Mouse (Mus musculus) right cerebral cortex, postnatal 25 days (tissue): Measurements from ENCODE around the gene Nccrp1.
A peak's percentile ranks its signal among the peaks of the same experiment; 100 is the strongest.

Source experiments
- DNase-seq: peaks from one replicate; pipeline ENCODE4 v3.0.0; 2022

Nccrp1 gene

DNA sequence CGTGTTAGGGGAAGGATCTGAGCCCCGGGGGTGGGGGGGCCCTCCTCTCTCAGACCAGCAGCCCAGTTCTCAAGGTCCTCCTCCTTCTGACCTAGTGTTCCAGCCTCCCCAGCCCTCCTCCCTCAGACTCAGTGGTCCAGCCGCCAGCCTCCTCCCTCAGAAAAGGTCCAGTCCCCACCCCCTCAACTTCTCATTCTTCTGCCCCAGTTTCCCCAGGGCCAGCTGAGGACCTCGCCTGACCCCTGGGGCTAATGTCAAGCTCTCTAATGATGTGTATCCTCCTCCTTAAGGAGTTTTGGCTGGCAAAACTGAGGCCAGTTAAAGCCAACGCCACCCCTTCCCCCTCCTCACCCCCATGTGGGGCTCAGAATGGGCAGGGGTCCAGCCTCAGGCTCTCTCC, at the start of gene Nccrp1:
Nccrp1 (minus strand) TSS at position 101 of the 400 bp plus-strand sequence.
- no peak for DNase-seq

DNA sequence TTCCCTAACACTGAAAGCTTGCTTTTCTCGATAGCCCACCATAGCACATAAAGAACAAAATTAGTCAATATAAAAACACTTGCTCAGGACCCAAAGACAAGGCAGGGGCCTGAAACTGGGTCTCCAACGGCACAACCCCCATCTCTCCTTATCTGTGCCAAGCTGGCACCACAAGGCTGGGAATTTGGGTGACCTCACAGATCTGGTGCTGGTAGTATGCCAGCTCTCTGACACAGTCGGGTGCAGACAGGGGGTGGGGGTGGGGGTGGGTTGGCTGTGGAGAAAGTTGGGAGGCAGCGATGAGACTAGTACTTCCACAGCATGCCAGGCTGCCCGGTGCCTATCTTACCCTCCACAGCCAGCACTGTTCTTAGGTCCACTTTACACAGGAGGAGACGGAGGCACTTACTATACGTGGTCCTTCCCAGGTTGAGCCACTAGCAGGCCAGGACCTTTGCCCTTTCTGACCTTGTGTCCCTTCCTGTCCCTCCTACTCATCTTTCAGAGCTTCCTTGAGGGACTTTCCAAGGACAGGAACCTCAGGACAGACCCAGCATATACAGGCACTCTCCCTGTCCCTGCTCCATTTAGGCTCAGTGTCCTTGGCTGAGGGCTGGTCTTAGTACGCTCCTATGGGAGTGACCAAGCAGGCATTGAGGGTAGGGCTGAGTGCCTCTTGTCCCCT, 48.8 kb upstream of the Nccrp1 start:
- DNase-seq = no peak

DNA sequence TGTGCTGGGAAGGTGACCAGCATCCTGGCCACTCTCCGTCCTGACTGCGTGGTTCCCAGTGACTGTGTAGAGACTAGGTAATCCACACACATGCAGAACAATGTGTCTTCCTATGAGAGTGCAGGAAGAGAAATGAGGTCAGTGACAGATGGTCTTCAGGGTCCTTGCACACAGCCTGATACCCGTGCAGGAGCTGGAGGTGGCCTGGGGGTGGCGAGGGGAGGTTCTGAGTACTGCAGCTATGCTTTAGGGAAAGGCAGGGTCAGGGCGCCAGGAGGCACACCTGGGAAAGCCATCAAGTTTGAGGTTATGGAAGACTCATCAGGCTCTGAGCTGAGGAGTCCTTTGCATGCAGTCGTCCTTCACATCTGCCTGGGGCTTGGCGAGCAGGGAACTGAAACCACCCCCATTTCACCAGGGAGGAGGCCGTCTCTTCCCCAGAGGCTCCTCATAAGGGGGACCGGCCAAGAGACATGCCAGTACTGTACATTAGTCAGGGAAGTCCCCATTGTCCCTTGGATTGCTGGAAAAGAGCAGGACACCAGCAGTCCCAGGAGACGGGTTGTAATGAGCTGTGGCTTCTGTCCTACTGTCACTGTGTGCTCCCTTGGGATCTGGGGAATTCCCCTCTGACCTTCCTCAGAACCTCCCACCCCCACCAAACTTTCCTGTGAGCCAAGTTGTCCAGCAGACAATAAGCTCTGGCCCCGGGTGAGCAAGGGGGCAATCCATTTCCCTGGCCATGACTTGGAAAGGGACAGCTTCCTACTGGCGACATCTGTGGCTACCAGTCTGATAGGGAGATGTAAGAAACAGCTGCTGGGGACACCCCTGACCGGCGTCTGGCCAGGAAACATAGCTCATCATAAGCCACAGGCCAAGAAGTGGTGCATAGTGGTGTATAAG, 46.4 kb upstream of the Nccrp1 start:
- no peak for DNase-seq

DNA sequence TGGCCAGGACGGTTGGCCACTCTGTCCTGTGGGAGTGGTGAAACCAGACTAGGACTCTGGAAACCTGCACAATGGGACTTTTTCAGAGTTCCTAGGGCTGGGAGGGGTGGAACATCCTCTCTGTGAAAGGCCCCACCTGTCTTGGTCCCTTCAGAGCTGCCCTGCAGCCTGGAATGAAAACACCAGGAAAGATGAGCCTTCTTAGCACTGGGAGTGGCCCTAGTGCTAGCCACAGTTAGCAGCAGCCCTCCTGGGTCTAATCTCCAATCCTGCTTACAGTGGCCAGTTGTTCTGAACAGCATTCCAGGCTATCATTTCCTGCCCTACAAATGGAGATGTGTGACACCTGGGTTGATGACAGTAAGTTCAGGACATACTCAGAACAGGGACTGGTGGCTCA, 44.8 kb upstream of the Nccrp1 start:
- no peak for DNase-seq

DNA sequence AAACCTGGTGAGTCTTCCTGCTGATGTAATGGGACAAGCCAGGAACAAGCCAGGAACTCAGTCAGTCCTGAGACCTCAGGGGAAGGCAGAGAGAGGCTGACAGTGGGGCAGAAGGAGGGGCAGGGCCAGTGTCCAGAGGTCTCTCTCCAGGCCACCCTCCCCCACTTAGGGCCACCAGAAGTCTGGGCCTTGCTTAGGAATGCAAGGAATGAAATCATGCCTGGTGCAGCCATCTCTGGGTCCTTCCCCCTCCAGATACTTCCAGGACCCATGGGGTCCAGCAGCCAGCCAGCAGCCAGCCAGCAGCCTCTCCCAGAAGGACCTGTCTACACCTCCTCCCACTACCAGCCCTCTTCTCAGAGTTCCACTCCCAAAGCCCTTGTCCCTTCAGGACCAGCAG, 40.6 kb upstream of the Nccrp1 start:
- DNase-seq = no peak

DNA sequence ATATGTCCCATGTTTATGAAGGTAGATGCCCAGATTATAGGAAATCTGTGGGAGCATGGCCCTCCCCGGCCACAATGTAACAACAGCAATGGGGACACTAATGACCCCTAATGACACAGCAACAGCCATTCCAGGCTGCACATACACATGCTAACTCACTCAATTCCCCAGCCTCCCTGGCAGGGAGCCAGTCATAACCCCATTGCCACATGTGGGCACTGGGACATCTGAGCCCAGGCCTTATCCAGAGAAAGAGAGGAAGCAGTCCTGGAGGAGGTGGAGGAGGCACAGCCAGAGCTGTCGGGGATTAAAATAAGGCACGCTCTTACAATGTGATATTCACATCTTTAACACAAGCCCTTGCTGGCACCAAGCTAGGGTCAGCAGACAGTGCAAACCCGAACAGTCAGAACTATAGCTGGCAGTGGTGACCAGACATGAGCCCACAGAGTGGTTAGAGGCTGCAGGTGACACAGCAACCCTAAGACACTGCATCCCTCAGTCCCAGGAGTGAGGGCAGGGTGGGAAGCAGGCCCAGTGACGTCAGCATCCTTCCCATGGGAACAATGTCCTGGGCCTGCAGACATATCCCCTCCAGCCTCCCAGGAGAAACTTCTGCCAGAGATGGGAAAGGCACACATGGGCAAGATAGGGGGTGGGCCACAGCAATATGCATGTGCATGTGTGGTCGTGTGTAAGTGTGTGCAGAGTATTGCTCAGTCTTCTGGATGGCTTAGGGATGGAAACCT, 39.8 kb upstream of the Nccrp1 start:
- no peak for DNase-seq

DNA sequence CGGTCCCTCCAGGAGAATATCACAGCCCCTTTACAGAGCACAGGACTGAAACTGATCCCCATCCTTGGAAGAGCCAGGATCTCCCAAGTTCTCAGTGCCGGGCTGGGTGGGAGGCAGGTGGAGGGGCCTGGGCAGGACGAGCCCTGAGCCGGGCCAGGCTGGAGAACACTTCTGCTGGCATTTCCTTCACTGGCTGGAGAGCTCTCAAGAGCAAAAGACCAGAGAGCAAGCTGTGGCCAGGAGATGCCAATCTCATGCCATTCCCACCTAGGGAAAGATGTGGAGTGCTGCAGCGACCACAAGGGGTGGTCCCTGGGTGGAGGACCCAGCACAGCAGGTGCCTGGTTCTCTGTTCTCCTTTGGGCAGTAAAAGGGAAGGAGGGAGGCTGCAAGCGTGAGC, 37.9 kb upstream of the Nccrp1 start:
- DNase-seq = no peak

DNA sequence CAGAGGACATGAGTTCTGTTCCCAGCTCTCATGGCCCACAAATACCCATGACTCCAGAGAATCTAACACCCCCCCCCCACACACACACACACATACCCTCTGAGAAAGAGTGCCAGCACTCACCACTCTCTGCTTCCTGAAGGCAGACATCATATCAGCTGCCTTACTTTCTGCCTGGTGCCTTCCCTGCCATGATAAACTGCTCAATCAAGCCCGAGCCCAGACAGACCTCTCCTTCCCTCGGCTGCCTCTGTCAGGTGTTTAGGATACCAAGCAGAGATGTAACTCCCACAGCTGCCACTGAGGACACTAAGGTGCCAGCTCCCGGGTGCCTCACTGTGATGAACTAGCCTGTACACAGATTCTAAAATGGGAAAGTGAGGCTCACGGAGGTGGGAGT, 37.4 kb upstream of the Nccrp1 start:
- no peak for DNase-seq

DNA sequence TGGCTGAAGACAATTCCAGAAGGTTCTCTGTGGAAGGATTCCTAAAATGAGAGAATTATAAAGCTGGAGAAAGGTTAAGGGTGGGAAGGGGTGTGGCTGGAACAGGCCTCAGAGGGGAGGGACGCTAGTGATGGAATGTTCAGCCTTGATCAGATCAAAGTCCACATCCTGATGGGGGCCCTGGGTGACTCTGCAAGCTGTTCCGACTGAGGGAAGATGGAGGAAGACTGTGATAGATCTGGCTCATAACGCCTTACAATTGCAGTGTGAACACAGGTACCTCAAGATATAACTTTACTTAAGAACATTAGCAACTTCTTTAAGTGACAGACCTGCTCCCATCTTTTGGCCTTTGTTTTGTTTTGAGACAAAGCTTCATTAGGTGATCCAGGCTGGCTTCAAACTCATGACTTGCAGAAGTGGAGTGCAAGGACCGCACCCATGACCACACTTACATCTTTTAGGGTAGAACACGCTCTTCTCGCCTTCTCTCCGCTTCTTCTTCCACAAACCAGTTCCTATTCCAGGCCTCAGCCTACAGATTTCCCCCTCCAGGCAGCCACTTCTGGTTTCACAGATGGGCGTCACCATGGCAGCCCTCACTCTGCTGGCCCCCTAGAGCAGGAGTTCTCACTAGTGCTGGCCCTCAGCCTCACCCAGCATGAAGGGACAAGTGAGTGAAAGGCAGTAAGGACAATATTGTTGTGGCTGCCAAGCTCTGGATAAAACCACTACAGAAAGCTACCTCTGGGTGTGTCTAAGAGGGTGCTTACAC, 36.7 kb upstream of the Nccrp1 start:
- DNase-seq = peak; percentile 37

DNA sequence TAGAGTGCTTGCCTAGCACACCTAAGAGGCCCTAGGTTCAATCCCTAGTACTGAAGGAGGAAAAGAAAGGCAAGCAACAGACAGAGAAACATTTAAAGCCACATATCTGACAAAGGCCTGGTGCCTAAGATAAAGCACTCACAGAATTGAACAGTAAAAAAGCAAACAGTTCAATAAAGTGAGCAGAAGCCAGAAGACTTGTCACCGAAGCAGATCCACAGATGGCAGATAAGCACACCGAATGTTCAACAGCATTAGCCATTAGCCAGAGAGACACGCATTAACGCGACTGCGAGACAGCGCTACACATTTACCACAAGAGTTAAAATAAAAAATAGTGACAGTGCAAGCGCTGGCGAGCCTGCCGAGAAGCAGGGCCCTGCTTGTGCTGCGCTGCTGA, 35.8 kb upstream of the Nccrp1 start:
- DNase-seq = no peak

DNA sequence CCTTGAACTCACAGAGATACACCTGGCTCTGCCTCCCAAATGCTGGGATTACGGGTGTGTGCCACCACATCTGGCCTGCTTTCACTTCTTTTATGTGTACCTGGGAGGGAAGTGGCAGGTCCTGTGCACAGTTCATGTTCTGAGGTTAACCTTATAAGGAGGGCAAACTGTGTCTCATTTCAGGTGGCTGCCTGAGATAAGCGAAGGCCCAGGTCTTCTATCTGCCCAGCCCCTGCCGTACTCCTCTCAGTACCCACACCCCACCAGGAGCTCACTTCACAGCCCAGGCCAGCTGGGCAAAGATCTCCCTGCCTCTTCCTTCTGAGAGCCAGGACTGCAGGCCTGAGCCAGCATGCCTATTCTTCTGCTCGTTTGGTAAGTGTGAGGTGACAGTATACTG, 34.7 kb upstream of the Nccrp1 start:
- DNase-seq = no peak

DNA sequence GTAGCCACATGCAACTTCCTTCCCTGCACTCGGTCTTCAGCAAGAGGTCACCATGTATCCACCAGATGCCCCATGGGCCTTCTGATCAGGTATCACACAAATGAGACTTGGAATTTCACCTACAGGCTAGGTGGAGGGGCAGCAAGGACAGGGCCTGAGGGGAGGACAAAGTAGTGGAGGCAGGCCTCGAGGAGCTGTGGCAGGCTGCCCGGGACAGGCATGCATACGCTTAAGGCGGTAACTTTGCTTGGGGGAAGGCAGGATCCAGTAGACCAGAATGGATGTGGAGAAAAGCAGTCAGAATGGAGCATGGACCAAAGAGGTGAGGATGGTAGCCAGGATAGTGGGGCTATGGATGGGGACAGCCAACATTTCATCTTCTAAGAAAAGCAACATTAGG, 32.8 kb upstream of the Nccrp1 start:
- no peak for DNase-seq

DNA sequence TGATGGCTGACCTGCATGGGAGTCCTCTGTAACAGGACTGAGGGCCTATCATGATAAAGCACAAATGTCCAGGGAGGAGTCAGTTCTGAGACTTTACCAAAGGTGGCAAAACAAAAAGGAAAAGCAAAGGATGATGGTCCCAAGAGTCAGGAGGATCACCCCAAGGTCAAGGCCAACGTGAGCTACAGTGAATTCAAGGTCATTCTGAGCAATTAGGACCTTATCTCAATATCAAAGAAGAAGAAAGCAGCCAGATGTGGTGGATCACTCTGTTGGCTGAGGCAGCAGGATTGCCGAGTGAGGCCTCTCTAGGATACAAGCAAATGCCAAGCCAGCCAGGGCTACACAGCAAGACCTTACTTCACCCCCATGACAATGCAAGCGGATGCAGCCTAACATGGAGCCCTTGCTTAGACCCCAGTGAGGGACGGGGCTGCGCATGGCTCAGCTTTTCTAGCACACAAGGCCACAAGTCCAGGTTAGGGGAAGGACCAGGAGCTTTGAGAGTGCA, 31.5 kb upstream of the Nccrp1 start:
- no peak for DNase-seq

DNA sequence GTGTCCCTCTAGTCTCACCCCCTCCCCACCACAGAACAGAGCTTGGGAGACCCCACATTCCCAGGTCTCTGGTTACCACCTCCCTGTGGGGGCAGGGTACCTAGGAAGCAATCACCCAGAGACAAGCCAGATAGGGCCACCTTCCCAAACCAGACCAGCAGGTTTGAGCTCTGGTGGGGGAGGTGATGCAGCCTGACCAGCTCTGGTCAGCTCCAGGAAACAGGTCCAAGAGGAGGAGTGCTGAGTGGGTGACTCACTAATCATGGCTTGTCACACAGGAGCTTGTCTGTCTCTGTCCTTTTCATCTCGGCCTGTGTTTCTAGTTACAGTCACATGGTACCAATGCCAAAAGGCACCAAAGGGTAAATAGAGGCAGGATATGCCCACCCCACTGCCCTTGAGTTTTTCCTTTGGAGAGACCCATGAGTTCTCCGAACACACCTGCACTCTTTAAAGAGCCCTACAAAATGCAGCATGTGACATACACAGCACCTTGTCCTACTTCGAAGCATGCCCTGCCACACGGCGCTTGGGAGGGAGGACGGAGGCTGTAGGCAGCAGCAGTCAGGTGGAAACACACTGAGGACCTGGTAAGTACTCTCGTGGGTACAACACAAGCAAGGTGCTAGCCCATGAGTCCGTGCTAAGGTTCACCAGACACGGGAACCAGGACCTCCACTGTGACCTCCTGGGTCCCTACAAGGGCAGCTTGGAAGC, 30.9 kb upstream of the Nccrp1 start:
- no peak for DNase-seq

DNA sequence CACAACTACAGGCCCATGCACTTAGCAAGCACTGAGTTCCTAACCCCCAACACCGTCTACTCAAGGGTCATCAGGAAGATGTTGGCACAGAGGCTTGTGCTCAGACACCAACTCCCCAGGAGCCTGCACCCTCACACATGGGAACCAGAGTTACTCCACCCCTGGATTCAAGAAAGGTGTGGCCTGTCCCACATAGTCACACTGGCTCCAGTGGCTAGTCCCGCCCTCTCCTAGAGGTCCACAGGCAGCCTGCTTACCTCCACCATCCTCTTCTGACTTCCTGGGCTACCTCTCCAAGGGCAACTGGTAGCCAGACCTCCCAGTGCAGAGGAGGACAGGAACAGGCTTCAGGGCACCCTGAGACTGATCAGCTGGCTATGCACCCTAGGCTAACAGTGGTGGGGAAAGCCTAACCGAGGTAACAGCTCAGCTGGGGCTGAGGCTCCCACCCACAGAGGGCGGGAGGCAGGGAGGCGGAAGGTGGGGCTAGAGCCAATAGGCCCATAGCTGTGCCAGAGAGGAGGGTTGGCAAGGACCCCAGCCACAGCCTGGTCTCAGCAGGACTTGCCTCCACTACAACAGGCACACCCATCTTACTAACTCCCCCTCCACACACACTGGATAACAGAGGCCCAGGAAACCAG, 29.3 kb upstream of the Nccrp1 start:
- peak; percentile 36 for DNase-seq

DNA sequence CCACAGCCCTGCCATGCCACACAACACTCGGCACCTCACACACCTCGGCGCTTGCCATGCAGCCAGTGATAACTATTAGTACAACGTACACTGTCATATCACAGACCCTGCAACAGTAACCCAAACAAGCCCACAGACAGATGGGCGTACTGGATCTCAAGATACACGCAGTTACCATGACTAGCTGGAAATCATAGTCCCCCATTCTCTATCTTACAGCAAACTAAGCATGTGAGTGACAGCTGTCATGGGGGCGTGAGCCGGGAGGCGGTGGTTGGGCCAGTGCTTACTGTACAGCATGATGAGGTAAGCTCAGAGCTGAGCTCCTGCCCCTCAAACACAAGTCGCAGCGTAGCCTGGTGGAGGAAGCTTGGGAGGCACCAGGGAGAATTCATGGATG, 28.5 kb upstream of the Nccrp1 start:
- DNase-seq = no peak

DNA sequence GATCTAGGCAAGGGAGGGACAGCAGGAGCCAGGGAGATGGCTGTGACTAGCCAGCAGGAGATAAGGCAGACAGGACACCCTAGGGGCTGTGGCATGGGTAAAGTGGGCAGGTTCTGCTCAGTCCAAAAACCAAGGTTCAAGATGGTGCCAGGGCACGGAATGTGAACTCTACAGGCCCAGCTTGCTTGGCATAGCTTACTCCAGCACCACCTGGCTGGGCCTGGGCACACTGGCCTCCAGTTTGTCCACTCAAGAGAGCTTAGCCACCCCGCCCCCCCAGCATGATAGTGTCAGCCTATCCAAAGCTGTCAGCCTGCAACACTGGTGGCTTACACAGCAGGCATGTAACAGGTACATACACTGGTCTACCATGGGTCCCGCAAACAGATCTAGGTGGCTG, 26.2 kb upstream of the Nccrp1 start:
- DNase-seq = no peak

DNA sequence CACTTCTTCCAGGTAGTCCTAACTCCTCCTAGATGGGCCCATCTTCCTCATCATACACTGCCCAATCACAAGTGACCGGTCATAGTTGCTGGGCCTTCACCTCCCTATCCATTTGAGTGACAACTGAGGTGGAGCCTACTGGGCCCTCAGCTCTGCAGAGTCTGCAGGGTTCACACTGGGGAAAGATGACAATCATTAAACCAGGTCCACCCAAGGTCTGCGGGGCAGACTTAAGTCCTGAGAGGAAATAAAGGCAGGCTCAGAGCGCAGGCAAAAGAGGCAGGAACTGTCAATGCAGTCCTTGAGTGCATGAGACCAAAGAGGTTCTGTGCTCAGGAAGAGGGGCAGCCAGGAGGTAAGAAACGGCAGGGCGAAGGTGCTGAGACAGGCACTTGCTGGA, 25.6 kb upstream of the Nccrp1 start:
- no peak for DNase-seq

DNA sequence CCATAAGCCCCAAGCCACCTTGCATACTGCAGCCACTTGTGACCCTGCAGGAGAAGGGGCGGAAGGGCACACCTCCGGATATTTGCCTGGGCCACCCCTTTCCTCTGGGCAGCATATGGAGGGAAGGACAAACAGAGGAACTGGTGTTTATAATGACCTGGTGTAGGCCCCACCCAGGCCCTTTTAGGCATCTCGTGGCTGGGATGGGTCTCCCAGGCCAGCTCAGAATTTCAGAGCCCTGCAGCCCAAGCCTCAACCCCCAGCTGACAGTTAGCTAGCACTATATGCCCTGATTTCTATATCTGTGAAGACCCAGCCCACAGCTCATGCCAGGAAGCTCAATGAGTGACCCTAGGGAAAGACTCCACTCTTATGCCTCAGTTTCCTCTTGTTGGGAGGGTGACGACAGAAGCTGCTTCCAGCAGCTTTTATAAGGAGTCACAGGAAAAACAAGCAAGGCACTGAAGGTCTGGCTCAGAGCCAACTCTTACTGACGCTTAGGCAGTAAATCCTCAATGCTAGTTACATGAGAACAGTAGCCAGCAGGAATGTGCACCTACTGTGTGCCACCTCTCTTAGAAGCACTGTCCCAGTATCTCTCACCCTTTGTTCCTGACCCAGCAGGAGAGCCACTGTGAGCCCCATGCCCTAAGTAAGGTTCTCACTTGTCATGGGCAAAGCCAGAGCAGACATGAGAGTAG, 24.1 kb upstream of the Nccrp1 start:
- no peak for DNase-seq

DNA sequence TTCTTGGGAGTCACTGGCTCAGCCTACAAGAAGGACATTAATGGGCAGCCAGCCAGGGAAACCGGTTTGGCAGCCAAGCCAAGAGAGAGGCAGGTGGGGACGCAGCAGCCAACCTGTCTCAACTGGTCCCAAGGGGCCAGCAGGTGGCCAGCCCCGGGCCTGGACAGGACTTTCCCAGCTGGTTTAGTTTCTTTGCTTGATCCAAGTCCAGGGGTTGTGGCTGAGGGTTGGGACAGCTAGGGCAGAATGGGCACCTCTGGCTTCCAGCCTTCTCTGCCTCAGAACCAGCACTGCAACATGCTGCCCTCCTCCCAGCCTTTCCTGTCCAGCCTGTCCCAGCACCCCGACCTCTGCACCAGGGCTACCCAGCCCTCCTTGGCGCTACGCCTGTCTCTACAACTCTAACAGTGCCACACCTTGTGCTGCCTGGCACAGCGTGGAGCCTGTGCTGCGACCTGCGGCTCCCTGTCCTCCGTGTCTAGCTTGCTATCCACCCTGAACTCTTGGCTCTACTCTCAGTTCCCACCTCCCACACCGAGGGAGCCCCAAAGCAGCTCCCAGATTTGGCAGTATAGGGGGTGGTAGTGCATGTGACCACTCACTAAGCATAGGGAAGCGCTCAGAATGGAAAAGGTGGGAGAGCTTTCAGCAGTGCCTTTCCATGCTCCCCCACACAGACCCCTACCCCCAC, 23.4 kb upstream of the Nccrp1 start:
- no peak for DNase-seq
